Mouse (Mus musculus) spleen, postnatal 36 days (tissue): ENCODE measurements around the gene Olfr69.
"Not testable (repeated sequence)": the region's sequence is repeated elsewhere in the genome, so short reads cannot be mapped to it uniquely, and the experiment has no call there.

Experiments used
- DNase-seq, 2 experiments: peaks; one replicate each; pipeline ENCODE4 v3.0.0; 2022; ENCODE audit warnings: low spot score in 2 of 2, mixed read lengths in 1 of 2

Olfr69 gene

DNA sequence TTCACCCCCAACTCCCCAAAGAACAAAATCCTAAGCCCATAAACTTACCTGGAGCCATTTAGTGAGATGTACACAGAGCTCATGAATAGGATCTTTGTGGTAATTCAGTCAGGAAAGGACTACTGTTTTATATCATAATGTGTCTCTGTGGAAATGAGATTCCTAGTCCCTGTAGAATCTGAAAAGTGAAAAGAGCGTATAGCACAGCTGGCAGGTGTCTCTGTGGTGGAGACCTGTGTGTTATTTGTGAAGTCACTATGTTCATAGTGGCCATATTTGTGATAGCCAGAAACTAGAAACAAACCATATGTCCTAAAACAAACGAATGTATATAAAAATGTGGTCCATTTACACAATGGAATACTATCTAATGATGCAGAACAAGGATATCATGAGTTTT, at the start of gene Olfr69:
Gene Olfr69, minus strand, starts transcription at position 101 of the 400 bp plus-strand sequence.
- DNase-seq, result no peak

DNA sequence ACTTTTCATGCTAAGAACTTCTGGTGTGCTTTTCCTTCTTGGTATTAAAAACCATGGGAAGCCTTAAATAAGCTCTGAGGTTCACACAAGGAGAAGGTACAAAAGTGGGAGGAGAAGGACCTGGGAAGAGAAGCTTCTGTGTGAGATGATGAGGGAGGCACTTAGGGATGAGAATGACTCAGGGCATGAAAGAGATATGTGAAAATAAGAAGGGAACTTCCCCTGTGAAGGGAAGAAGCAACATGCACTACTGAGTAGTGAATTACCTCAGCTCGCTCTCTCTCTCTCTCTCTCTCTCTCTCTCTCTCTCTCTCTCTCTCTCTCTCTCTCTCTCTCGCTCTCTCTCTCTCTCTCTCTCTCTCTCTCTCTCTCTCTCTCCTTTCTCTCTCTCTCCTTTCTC, 43.7 kb upstream of the Olfr69 start:
- DNase-seq, result not testable (repeated sequence)

GRCm38 (mm10) chr7:103813766-103814165, 42.4 kb upstream of the Olfr69 start, which contains the start of gene Hbb-bt:
Gene Hbb-bt (minus strand): TSS chr7:103813996.
- peak; percentile 64 to 80 for DNase-seq

DNA sequence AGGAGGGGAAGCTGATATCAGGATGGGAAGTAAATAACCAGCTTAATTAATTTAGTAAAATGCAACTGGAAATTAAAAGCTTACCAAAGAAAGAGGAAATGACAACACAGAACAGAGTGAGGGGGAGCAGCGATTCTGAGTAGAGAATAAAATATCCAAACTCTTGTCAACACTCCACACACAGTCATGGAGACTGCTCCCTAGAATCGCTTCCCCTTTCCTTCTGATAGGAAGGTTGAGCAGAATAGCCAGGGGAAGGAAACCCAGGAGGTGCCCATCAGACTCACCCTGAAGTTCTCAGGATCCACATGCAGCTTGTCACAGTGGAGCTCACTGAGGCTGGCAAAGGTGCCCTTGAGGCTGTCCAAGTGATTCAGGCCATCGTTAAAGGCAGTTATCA, 41.8 kb upstream of the Olfr69 start:
- DNase-seq, result not testable (repeated sequence)

DNA sequence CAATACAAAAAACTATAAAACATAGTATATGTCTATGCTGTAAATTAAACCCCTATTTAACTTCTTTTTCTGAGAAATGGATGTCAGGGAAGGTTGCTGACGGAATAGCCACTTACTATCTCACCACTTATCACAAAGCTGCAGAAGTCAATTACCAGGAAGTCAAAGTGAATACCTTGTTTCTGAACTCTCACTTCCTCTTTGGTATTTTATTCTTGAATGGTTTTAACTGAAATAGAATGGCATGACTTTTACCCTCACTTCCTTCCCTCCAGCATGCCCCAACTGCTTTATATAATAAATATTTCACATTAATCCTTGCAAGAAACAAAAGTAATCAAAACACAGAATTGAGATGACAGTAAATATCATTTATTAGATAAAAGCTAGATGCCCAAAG, 40.8 kb upstream of the Olfr69 start:
- no peak for DNase-seq

- no peak for DNase-seq
These were observed 39.9 kb upstream of the Olfr69 start for GRCm38 (mm10) chr7:103811223-103811845.

- DNase-seq, result no peak
These were observed 39.4 kb upstream of the Olfr69 start for GRCm38 (mm10) chr7:103810746-103811145.

GRCm38 (mm10) chr7:103810296-103810695, 38.9 kb upstream of the Olfr69 start:
- no peak for DNase-seq

GRCm38 (mm10) chr7:103809801-103810155, 38.4 kb upstream of the Olfr69 start:
- DNase-seq, result no peak

- no peak for DNase-seq
These were observed 37.8 kb upstream of the Olfr69 start for GRCm38 (mm10) chr7:103808971-103809800.

DNA sequence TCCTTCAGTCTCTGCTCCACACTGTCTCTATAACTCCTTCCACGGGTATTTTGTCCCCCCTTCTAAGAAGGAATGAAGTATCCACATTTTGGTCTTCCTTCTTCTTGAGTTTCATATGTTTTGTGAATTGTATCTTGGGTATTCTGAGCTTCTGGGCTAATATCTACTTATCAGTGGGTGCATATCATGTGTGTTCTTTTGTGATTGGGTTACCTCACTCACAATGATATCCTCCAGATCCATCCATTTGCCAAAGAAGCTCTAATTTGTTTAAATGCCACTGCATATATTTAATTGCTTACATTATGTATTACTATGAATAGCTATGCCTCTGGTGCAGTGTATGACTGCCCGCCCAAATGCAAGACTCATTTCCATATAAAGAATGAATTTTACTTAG, 36.7 kb upstream of the Olfr69 start:
- DNase-seq, result not testable (repeated sequence)

DNA sequence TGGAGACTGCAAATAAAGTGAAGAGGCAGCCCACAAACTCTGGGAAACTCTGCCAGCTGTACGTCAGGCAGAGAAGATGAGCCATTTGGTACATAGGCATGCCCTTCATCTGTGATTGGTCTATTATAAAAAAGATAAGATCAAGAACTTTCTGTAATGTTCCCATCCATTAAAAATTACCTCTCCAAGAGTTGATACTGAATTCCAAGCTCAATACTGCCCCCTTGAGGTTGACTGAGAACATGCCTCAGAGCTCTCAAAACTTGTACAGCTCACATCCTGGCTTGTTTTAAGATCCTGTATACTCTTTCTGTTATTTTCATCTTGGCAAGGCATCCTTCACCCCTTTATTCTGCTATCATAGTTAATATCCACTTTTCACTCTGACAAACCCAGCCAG, 35.5 kb upstream of the Olfr69 start:
- DNase-seq, result no peak

DNA sequence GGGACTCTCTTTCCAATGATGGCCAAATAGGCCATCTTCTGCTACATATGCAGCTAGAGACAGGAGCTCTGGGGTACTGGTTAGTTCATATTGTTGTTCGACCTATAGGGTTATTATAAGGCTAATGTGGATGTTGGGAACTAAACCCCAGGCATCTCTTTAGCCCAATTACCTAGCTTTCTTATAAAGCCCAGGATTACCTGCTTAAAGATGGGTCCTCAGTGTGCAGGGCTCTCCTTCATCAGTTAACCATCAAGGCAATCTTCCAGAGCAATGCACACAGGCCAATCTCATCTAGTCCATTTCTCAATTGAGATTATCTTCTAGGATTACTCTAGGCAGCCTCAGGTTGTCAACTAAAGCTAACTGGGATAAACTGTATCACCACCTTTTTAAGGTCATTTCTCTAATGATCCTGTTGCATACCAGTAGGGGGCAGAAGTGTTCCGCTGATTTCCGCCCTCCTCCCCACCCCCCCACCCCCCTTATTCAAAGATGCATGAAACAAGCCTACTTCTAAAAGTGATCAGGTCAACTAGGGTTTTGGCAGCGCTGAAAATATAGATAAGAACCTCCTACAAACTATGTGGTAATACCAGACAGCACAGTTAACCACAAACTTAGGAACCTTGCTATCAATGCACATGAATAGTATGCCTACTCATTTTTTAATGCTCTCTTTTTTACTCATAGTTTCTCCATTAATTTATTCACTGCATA, 21.4 kb upstream of the Olfr69 start:
- DNase-seq, result no peak

DNA sequence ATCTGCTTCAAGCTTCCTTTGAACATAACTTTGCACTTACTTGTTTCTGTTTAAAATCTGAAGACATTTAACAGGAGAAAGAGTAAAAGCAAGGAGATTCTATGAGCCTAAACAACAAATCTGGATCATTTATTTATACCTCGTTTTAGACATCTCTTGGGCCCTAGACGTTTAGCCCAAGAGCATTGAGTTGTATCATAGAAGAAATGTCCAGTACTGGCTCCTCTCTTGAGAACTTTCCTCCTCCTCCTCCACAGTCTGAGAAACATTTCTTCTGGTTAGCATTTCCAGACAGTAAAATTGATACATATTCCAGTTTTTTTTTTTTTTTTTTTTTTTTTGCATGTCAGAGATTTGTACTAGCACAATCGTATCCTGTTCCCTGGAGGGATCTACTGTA, 20.3 kb upstream of the Olfr69 start, which contains the start of gene Olfr67:
Gene Olfr67, minus strand, starts transcription at position 101 of the 400 bp plus-strand sequence.
- no peak for DNase-seq

GRCm38 (mm10) chr7:103779598-103779997, 8.2 kb upstream of the Olfr69 start, which contains the start of gene Olfr68:
Gene Olfr68 (minus strand): TSS chr7:103779698.
- DNase-seq, result no peak

- DNase-seq, result not testable (repeated sequence)
These were observed 6.3 kb upstream of the Olfr69 start for GRCm38 (mm10) chr7:103777652-103778051.

DNA sequence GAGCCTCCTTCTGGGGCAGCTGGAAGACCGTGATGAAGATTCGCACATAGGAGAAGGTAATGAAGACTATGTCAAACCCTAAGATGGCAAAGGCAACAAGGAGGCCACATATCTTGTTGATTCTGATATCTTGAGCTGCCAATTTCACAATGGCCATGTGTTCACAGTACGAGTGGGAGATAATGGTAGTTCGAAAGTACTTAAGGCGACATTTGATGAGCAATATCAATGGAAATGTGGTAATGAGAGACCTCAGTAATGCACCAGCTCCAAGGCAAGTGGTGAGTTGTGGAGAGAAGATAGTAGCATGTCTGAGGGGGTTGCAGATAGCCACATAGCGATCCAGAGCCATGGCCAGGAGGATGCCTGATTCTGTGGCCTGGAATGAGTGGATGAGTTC, 3.7 kb downstream of the Olfr69 start:
- DNase-seq, result not testable (repeated sequence)

GRCm38 (mm10) chr7:103762212-103762611, 9.2 kb downstream of the Olfr69 start:
- not testable (repeated sequence) for DNase-seq

DNA sequence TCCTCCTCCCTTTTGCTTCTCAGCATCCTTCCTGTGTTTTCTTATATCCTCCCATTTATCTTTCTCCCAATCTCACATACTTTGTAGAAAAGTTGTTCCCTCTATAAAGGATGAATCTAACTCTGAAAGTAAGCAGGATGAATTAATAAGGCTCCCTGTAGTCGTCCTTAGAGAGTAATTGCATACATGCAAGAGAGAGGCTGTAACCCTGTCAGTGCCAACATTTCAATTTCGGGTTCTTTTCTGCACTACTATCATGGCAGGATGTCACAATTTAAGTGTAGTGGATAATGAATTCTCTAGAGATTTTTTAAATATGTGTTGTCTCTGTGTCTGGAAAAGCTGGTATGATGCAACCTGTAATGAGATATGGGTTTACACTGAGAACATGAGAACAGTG, 14.2 kb downstream of the Olfr69 start, which contains the start of gene Olfr630:
Gene Olfr630, minus strand, starts transcription at position 101 of the 400 bp plus-strand sequence.
- no peak for DNase-seq

- no peak for DNase-seq
These were observed 26.6 kb downstream of the Olfr69 start, which contains the start of gene Olfr629 for GRCm38 (mm10) chr7:103744843-103745242. Gene Olfr629 (minus strand): TSS chr7:103744943.

GRCm38 (mm10) chr7:103730074-103730473, 41.3 kb downstream of the Olfr69 start, which contains the start of gene Olfr628:
Gene Olfr628 (plus strand): TSS chr7:103730374.
- DNase-seq, result no peak

GRCm38 (mm10) chr7:103716398-103716797, 55.0 kb downstream of the Olfr69 start:
- DNase-seq, result not testable (repeated sequence)
